Mouse (Mus musculus) lung, embryonic 14.5 days (tissue): ENCODE results near the gene Fbln1. TPM values are rescaled to one million over a fixed set of nuclear protein-coding genes. Genes with fewer than 3 reads are reported as not detected.

Experiments used
- ATAC-seq: fragments of 200-750 bp; cut with Nextera tagmentation; 2 replicates; pipeline ENCODE4 v1.8.0; 2017; ENCODE audit warnings: mild to moderate bottlenecking, moderate TSS enrichment, moderate library complexity; ENCODE audit not compliant: insufficient read depth
- DNase-seq: peaks from one replicate; pipeline ENCODE4 v3.0.0-alpha.2; 2015
- H3K27ac ChIP-seq: fragments of 300-500 bp; sonication (generic); 2 replicates; pipeline ENCODE4 v1.5.1; 2014; ENCODE audit warnings: low read depth, mild to moderate bottlenecking, moderate library complexity
- H3K27me3 ChIP-seq: fragments of 300-500 bp; sonication (generic); 2 replicates; pipeline ENCODE4 v1.6.1; 2014; ENCODE audit warnings: low read length, control low read depth; ENCODE audit not compliant: insufficient read depth
- H3K36me3 ChIP-seq: fragments of 300-500 bp; sonication (generic); 2 replicates; pipeline ENCODE4 v1.6.1; 2014; ENCODE audit warnings: control low read depth; ENCODE audit not compliant: insufficient read depth
- H3K4me1 ChIP-seq: fragments of 300-500 bp; sonication (generic); 2 replicates; pipeline ENCODE4 v1.6.1; 2014; ENCODE audit warnings: antibody characterized with exemption, control low read depth; ENCODE audit not compliant: insufficient read depth
- H3K4me2 ChIP-seq: fragments of 300-500 bp; sonication (generic); 2 replicates; pipeline ENCODE4 v1.6.1; 2014; ENCODE audit warnings: mild to moderate bottlenecking
- H3K4me3 ChIP-seq: fragments of 300-500 bp; sonication (generic); 2 replicates; pipeline ENCODE4 v1.5.1; 2014; ENCODE audit warnings: low read depth, low read length
- H3K9ac ChIP-seq: fragments of 300-500 bp; sonication (generic); 2 replicates; pipeline ENCODE4 v1.6.1; 2014
- H3K9me3 ChIP-seq: fragments of 300-500 bp; sonication (generic); 2 replicates; pipeline ENCODE4 v1.6.1; 2016; ENCODE audit warnings: low read depth, low read length, control low read depth
- CTCF ChIP-seq: IDR thresholded peaks from 2 replicates; pipeline ENCODE4 v1.5.1; 2016; ENCODE audit warnings: antibody characterized with exemption, low read depth
- WGBS: fragments of 180-500 bp; shearing (Covaris S2); extraction: QIAGEN DNeasy Blood & Tissue Kit; methylation state at CpG from one replicate; pipeline ENCODE4 v1.1.7; 2014; 5-methylcytosine and 5-hydroxymethylcytosine counted together
- polyA plus RNA-seq: library from polyadenylated mRNA; unstranded; fragments of >200 nt; fragmentation: Nextera tagmentation; extraction: Ambion mirVana; gene quantifications from 2 replicates; pipeline ENCODE4 v1.2.1, GENCODE M21; 2014

Gene Fbln1
- polyA plus RNA-seq, 1 experiment from 2014 or later, result 302 TPM

DNA sequence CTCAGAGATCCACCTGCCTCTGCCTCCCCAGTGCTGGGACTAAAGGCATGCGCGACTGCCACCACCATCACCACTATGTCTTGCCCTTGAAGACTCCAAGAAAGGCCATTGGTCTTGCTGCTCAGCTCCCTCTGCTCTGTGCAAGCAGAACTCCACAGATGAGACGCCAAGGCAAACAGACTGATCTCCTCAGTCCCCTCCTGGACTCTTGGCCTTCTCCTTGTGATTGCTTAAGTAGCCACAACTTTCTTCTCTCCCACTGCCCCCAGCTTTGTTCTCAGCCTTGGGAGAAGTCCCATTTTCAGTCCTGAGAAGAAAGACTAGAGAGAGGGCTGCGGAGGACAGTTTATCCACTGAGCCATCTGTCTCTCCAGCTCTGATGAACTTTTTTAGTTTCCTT is 23.7 kb upstream of the Fbln1 start:
- no peaks in the 10 kb centered on the region for H3K36me3 ChIP-seq
- no peak for TF ChIP-seq CTCF
- H3K4me3 ChIP-seq, result no peak overlapping the region
- no peak for ATAC-seq
- 94% methylated on average over 4 of the region's 4 CpGs for WGBS
- no peak overlapping the region for H3K9ac ChIP-seq
- no peak overlapping the region for H3K27ac ChIP-seq
- H3K27me3 ChIP-seq, result no peaks in the 10 kb centered on the region
- no peak overlapping the region for H3K4me2 ChIP-seq
- no peaks in the 10 kb centered on the region for H3K9me3 ChIP-seq
- peaks cover 2% of the 10 kb centered on the region; the same call in 1 of the 2 replicates for H3K4me1 ChIP-seq
- no peak for DNase-seq

DNA sequence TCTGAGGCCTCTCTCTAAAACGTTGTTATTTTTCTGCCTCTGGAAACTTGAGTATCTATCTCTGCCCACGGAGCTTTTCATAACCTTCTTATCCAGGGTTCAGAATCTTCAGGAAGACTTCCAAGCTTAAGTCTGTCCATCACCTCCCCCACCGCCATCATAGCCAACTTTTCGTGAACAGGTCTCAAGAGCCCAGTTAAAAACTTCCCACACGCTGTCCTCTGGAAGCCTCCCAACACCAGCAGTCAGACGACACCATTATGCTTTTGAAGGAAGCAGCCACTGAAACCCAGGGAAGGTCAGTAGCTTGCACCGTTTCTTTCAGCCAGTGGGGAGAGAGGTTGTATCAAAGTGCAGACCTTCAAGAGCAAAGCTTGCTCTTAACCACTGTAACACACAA is 18.8 kb upstream of the Fbln1 start:
- WGBS, result 55% methylated on average over 7 of the region's 7 CpGs
- H3K36me3 ChIP-seq, result no peaks in the 10 kb centered on the region
- TF ChIP-seq CTCF, result no peak

DNA sequence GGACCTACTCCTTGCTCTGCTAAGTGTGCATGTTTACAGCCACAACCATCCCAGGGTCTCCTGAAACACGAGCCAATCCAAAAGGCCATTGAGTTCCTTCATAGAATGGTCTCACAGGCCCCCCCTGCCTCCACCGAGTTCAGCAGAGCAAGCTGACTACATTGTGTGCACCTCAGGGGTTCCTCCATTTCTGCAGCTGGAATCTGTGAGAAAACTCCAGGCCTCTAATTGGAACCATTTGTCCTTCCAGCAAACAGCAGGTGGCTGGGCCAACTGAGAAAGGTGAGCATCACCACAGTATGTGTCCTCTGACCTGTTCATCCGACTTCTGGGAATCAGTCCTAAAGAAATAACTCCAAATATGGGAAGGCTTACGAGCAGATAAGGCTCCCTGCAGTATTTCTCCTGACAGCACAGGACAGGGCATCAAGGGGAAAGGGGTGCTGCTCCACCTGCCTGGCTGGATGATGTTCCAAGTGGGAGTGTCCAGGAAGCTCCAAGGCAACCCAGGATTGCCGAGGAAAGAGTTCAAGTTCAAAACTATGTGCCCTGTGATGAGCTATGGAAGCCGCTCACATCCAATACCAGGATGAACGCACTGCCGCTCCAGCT is 17.5 kb upstream of the Fbln1 start:
- no peak overlapping the region for H3K9ac ChIP-seq
- no peak for TF ChIP-seq CTCF
- no peaks in the 10 kb centered on the region for H3K9me3 ChIP-seq
- 46% methylated on average over 8 of the region's 8 CpGs for WGBS
- no peak for DNase-seq
- ATAC-seq, result no peak
- H3K4me1 ChIP-seq, result 0 out of 2 replicates have a peak, but pooled peaks cover 2% of the 10 kb centered on the region
- no peak overlapping the region for H3K4me3 ChIP-seq
- no peaks in the 10 kb centered on the region for H3K27me3 ChIP-seq
- H3K27ac ChIP-seq, result no peak overlapping the region
- H3K4me2 ChIP-seq, result no peak overlapping the region
- H3K36me3 ChIP-seq, result no peaks in the 10 kb centered on the region

More for the DNA sequence above, 18.8 kb upstream of the Fbln1 start:
- H3K9me3 ChIP-seq, result no peaks in the 10 kb centered on the region
- H3K4me2 ChIP-seq, result no peak overlapping the region
- no peak overlapping the region for H3K27ac ChIP-seq
- H3K4me3 ChIP-seq, result no peak overlapping the region
- 0 out of 2 replicates have a peak, but pooled peaks cover 2% of the 10 kb centered on the region for H3K4me1 ChIP-seq
- no peaks in the 10 kb centered on the region for H3K27me3 ChIP-seq
- H3K9ac ChIP-seq, result no peak overlapping the region
- ATAC-seq (no peak), DNase-seq (no peak)

DNA sequence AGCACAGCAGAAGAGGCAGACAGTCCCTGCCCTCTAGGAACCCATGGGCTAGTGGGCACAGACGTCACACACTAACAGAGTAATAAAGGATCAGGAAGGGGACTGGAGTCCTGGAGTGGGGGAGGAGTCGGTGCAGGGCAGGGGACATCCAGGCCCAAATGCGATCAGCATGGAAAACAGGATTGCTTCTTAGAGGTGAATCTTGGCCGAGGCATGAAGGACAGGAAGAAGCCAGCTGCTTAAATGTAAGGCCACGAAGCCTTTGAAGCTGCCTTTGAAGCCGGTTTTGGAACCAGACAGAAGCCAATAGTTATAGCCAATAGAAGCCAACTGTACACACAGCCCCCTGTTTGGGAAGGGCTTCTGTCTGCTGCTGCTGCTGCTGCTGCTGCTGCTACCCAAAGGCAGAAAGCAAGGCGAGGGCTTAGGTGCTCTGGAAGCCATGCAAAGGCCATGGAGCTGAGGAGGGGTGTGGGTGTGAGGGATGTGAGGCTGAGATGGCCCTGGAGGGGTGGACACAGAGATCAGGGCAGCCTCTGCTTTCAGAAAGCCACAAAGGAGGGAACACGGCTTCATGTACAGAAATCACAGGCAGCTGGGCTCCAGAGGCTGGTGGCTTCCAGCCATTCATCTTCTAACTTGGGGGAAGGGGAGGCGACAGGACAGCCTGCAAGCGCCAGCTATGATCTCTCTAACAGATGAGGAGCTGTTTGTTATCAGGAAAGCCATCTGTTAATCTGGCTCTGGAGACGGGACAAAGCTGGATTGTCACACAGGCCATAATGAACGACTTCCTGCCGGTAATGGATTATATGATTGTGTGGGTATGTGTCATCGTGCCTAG is 5.1 kb upstream of the Fbln1 start:
- TF ChIP-seq CTCF, result no peak
- Histone ChIP-seq H3K4me1 (peaks cover 10% of the 10 kb centered on the region; the same call in 1 of the 2 replicates), H3K4me2 (no peak overlapping the region), H3K9me3 (no peaks in the 10 kb centered on the region), H3K27ac (peak overlapping the region; percentile 84), H3K4me3 (no peak overlapping the region), H3K9ac (no peak overlapping the region), H3K27me3 (no peaks in the 10 kb centered on the region), H3K36me3 (no peaks in the 10 kb centered on the region)
- DNase-seq, result peak; percentile 90
- 19% methylated on average over 14 of the region's 14 CpGs for WGBS
- ATAC-seq, result peak; percentile 73

DNA sequence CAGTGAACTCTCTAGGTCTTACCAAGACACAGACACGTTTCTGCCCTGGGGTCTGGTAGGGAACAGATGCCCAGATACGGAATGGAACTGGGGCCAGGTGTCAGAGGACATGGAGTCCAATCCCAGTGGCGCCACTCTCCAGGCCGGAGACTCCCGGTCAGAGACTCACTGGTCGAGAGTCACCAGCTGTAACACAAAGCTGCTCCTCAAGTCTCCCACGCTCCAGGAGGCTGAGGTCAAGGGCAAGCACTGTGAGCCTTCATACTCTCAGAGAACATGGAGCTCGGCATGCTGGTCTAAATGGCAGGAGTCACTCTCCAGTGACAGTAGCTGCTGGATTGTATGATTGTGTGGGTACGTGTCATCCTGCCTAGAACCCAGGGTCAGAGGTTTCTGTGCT is 3.5 kb upstream of the Fbln1 start:
- ATAC-seq, result no peak
- no peak for DNase-seq
- no peak overlapping the region for H3K4me2 ChIP-seq
- no peaks in the 10 kb centered on the region for H3K36me3 ChIP-seq
- H3K27ac ChIP-seq, result no peak overlapping the region
- H3K9ac ChIP-seq, result no peak overlapping the region
- no peaks in the 10 kb centered on the region for H3K9me3 ChIP-seq
- H3K4me3 ChIP-seq, result no peak overlapping the region
- WGBS, result 60% methylated on average over 9 of the region's 9 CpGs
- TF ChIP-seq CTCF, result no peak
- peaks cover 10% of the 10 kb centered on the region; the same call in 1 of the 2 replicates for H3K4me1 ChIP-seq
- no peaks in the 10 kb centered on the region for H3K27me3 ChIP-seq

DNA sequence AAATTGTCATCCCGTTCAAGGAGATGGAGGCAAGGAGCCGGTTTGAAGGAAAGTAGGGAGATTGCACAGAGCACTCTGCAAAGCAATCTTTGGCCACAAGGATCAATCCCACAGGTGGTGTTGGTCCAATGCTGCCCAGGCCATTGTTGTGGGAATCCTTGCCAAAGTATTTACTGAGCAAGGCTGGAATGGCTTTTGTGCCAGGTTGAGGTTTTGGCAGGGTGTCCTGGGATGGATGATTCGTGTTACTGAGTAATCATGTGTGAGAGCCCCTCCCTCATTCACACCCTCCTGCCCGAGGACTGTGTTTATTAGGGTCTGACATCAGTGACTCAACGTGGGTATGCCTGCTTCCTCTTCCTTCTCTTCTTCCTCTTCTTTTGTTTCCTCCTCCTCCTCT is 3.0 kb upstream of the Fbln1 start:
- peak; percentile 41 for DNase-seq
- no peaks in the 10 kb centered on the region for H3K27me3 ChIP-seq
- H3K4me3 ChIP-seq, result no peak overlapping the region
- no peaks in the 10 kb centered on the region for H3K9me3 ChIP-seq
- H3K4me2 ChIP-seq, result no peak overlapping the region
- no peak for ATAC-seq
- WGBS, result 42% methylated on average over 5 of the region's 5 CpGs
- H3K9ac ChIP-seq, result no peak overlapping the region
- H3K4me1 ChIP-seq, result peaks cover 10% of the 10 kb centered on the region; the same call in 1 of the 2 replicates
- no peak for TF ChIP-seq CTCF
- no peak overlapping the region for H3K27ac ChIP-seq
- H3K36me3 ChIP-seq, result no peaks in the 10 kb centered on the region

GRCm38 (mm10) chr15:85204383-85204782 is 1.4 kb upstream of the Fbln1 start:
- Histone ChIP-seq H3K9me3 (peaks cover 3% of the 10 kb centered on the region; the same call in 1 of the 2 replicates), H3K9ac (no peak overlapping the region), H3K4me1 (peaks cover 10% of the 10 kb centered on the region; the same call in 1 of the 2 replicates), H3K4me2 (no peak overlapping the region), H3K27ac (no peak overlapping the region), H3K36me3 (peaks cover 3% of the 10 kb centered on the region; the same call in 1 of the 2 replicates), H3K27me3 (no peaks in the 10 kb centered on the region), H3K4me3 (no peak overlapping the region)
- 60% methylated on average over 8 of the region's 8 CpGs for WGBS
- TF ChIP-seq CTCF, result no peak
- DNase-seq (no peak), ATAC-seq (no peak)
